Mouse (Mus musculus) C2C12 (cell line): Measurements from ENCODE around the gene Pdlim5. TPM values are rescaled to one million over a fixed set of nuclear protein-coding genes. Genes with fewer than 3 reads are reported as not detected.

Source experiments
- H3K27me3 ChIP-seq: one replicate; pipeline ENCODE4 v1.6.1; 2011; ENCODE audit not compliant: control insufficient read depth, insufficient read depth, insufficient read length
- H3K36me3 ChIP-seq: one replicate; pipeline ENCODE4 v1.6.1; 2011; ENCODE audit not compliant: control insufficient read depth, insufficient read depth
- H3K4me3 ChIP-seq: one replicate; pipeline ENCODE4 v1.5.1; 2011; ENCODE audit warnings: mild to moderate bottlenecking, control low read depth; ENCODE audit not compliant: poor library complexity, insufficient read depth, severe bottlenecking
- H3K79me2 ChIP-seq: one replicate; pipeline ENCODE4 v1.6.1; 2011; ENCODE audit not compliant: control insufficient read depth, insufficient read depth
- H3K79me3 ChIP-seq: one replicate; pipeline ENCODE4 v1.6.1; 2011; ENCODE audit warnings: low read depth, control low read depth
- H3ac ChIP-seq: one replicate; pipeline ENCODE3; 2011; ENCODE audit warnings: low read depth; ENCODE audit not compliant: control insufficient read depth, insufficient read length
- CEBPB ChIP-seq: IDR thresholded peaks from one replicate; pipeline ENCODE4 v1.6.1; 2011; ENCODE audit warnings: low read depth, mild to moderate bottlenecking, control low read depth, moderate library complexity
- CTCF ChIP-seq: IDR thresholded peaks from one replicate; pipeline ENCODE4 v1.5.1; 2011; ENCODE audit not compliant: control insufficient read depth, insufficient read depth, insufficient read length
- FOSL1 ChIP-seq: IDR thresholded peaks from one replicate; pipeline ENCODE4 v1.8.0; 2011; ENCODE audit warnings: mild to moderate bottlenecking, low read length; ENCODE audit not compliant: poor library complexity, insufficient read depth, severe bottlenecking
- MAX ChIP-seq: IDR thresholded peaks from one replicate; pipeline ENCODE4 v1.6.1; 2011; ENCODE audit warnings: mild to moderate bottlenecking, control low read depth
- MYOD1 ChIP-seq: IDR thresholded peaks from one replicate; pipeline ENCODE4 v1.6.1; 2011; ENCODE audit warnings: low read depth; ENCODE audit not compliant: control insufficient read depth, insufficient read length
- MYOG ChIP-seq: IDR thresholded peaks from one replicate; pipeline ENCODE4 v1.6.1; 2011; ENCODE audit not compliant: control insufficient read depth, insufficient read length; ENCODE audit errors: extremely low read depth
- USF1 ChIP-seq: IDR thresholded peaks from one replicate; pipeline ENCODE4 v1.6.1; 2011; ENCODE audit warnings: low read depth, mild to moderate bottlenecking, control low read depth, moderate library complexity
- polyA plus RNA-seq: library from polyadenylated mRNA; unstranded; fragments of >200 nt; fragmentation: generic; extraction: Trizol; gene quantifications from one replicate; pipeline ENCODE4 v1.2.1, GENCODE M21; 2012; ENCODE audit warnings: missing spikeins

Gene Pdlim5
- polyA plus RNA-seq, 1 experiment, result 40.0 TPM

DNA sequence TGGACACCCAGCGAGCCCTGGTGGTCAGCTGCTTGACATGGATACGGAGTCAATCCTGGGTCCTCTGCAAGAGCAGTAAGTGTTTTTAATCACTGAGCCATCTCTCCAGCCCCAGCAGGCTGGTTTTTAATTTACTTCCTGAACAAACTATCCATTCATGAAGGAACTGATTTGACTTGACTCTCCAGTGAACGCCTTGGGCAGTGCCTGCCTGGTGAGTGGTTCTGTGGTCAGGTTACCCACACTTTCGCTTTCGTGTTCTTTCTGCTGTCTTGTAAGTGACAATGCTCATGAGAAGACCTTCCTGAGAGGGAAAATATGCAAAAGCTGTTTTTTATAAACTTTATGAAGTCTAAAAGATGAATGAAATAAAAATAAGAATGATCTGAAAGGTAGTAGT lies 152.2 kb downstream of the Pdlim5 start:
- H3ac ChIP-seq, result no peak overlapping the region
- peaks cover 65% of the 10 kb centered on the region for H3K36me3 ChIP-seq
- no peaks in the 10 kb centered on the region for H3K27me3 ChIP-seq
- TF ChIP-seq USF1, result no peak
- TF ChIP-seq MYOD1, result no peak
- TF ChIP-seq MAX, result no peak
- no peak for TF ChIP-seq CTCF
- TF ChIP-seq FOSL1, result no peak
- no peak for TF ChIP-seq MYOG
- no peak for TF ChIP-seq CEBPB
- H3K79me2 ChIP-seq, result no peaks in the 10 kb centered on the region
- H3K4me3 ChIP-seq, result no peak overlapping the region
- H3K79me3 ChIP-seq, result no peaks in the 10 kb centered on the region

- H3K27me3 ChIP-seq, result no peaks in the 10 kb centered on the region
- no peak for TF ChIP-seq FOSL1
- no peak for TF ChIP-seq MAX
- TF ChIP-seq MYOG, result no peak
- no peak for TF ChIP-seq CEBPB
- TF ChIP-seq MYOD1, result no peak
- TF ChIP-seq USF1, result no peak
- no peak for TF ChIP-seq CTCF
- H3ac ChIP-seq, result no peak overlapping the region
- peaks cover 49% of the 10 kb centered on the region for H3K36me3 ChIP-seq
- no peaks in the 10 kb centered on the region for H3K79me2 ChIP-seq
- no peaks in the 10 kb centered on the region for H3K79me3 ChIP-seq
- H3K4me3 ChIP-seq, result no peak overlapping the region
Measured at GRCm38 (mm10) chr3:142239298-142239697, 156.2 kb downstream of the Pdlim5 start.

GRCm38 (mm10) chr3:142238260-142239046 lies 157.0 kb downstream of the Pdlim5 start:
- H3K79me3 ChIP-seq, result no peaks in the 10 kb centered on the region
- TF ChIP-seq MYOD1 (no peak), USF1 (no peak), CEBPB (no peak), MYOG (no peak), CTCF (no peak)
- no peak overlapping the region for H3K4me3 ChIP-seq
- peaks cover 43% of the 10 kb centered on the region for H3K36me3 ChIP-seq
- no peak overlapping the region for H3ac ChIP-seq
- no peaks in the 10 kb centered on the region for H3K27me3 ChIP-seq
- H3K79me2 ChIP-seq, result no peaks in the 10 kb centered on the region

GRCm38 (mm10) chr3:142237621-142238020 lies 157.9 kb downstream of the Pdlim5 start:
- no peak for TF ChIP-seq USF1
- TF ChIP-seq CEBPB, result no peak
- no peak for TF ChIP-seq FOSL1
- no peak for TF ChIP-seq CTCF
- no peak for TF ChIP-seq MYOD1
- no peak for TF ChIP-seq MAX
- no peak for TF ChIP-seq MYOG
- no peaks in the 10 kb centered on the region for H3K27me3 ChIP-seq

GRCm38 (mm10) chr3:142233606-142234465 lies 161.7 kb downstream of the Pdlim5 start:
- H3K36me3 ChIP-seq, result peaks cover 7% of the 10 kb centered on the region
- no peaks in the 10 kb centered on the region for H3K79me3 ChIP-seq
- no peak for TF ChIP-seq MAX
- no peaks in the 10 kb centered on the region for H3K79me2 ChIP-seq
- H3K27me3 ChIP-seq, result no peaks in the 10 kb centered on the region
- no peak overlapping the region for H3K4me3 ChIP-seq
- no peak overlapping the region for H3ac ChIP-seq

More at GRCm38 (mm10) chr3:142237621-142238020, 157.9 kb downstream of the Pdlim5 start:
- H3K4me3 ChIP-seq, result no peak overlapping the region
- peaks cover 35% of the 10 kb centered on the region for H3K36me3 ChIP-seq
- no peak overlapping the region for H3ac ChIP-seq
- no peaks in the 10 kb centered on the region for H3K79me2 ChIP-seq
- no peaks in the 10 kb centered on the region for H3K79me3 ChIP-seq

DNA sequence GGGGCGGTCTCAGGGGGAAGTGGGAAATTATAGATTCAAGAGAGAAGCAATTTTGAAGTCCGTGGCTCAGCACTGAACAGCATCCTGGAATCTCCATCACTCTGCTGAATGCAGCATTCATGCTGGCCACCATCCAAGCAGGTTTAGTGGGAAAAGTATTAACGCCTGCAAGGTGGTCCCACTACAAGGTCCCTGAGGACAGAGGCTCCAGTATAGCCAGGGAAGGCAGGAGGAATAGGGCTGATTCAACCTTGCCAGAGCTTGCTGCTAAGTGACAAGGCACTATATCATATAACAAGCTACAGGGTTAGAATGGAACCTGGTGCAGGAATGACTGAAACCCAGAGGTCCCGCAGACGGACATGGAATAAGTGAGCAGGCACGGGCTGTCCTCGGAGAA lies 166.8 kb downstream of the Pdlim5 start:
- no peak overlapping the region for H3K4me3 ChIP-seq
- TF ChIP-seq USF1, result no peak
- no peak for TF ChIP-seq MAX
- TF ChIP-seq FOSL1, result no peak
- H3K36me3 ChIP-seq, result no peaks in the 10 kb centered on the region
- no peaks in the 10 kb centered on the region for H3K79me2 ChIP-seq
- H3K79me3 ChIP-seq, result no peaks in the 10 kb centered on the region
- H3K27me3 ChIP-seq, result no peaks in the 10 kb centered on the region
- H3ac ChIP-seq, result no peak overlapping the region
